Mouse (Mus musculus): Measurements from ENCODE around the gene Mroh8.

GRCm38 (mm10) chr2:157310963-157311637, 31.8 kb upstream of the Mroh8 start:
- TF ChIP-seq POLR2A (IDR thresholded peaks at IDR 0.05; ENCODE audit: control insufficient read depth, extremely low read depth, insufficient read depth, low read length, poor library complexity) = no peak
- TF ChIP-seq CTCF (IDR thresholded peaks at IDR 0.05; ENCODE audit: borderline replicate concordance, control insufficient read depth, extremely low read depth, insufficient read depth, low read length, poor library complexity) = no peak
